Mouse (Mus musculus): ENCODE measurements around the gene Cmtm4. TPM values are rescaled to one million over a fixed set of nuclear protein-coding genes. Genes with fewer than 3 reads are reported as not detected.
"Not testable (repeated sequence)": the region's sequence is repeated elsewhere in the genome, so short reads cannot be mapped to it uniquely, and the experiment has no call there.

The Cmtm4 gene
- polyA plus RNA-seq, 1 experiment: 32.4 TPM

GRCm38 (mm10) chr8:104304962-104305361 lies 90.6 kb downstream of the Cmtm4 start:
- WGBS: 86% methylated on average over 11 of the region's 11 CpGs
- Histone ChIP-seq H3K27ac (ENCODE audit: insufficient read depth, low read depth, low read length) (no peak overlapping the region), H3K4me3 (ENCODE audit: insufficient read depth, low read depth, low read length) (no peak overlapping the region), H3K36me3 (ENCODE audit: control insufficient read depth, insufficient read depth, low read length) (no peaks in the 10 kb centered on the region), H3K27me3 (replicated peaks; ENCODE audit: control insufficient read depth, insufficient read depth, low read length) (no peaks in the 10 kb centered on the region), H3K4me1 (ENCODE audit: control insufficient read depth, insufficient read depth, low read length) (no peaks in the 10 kb centered on the region)
- no peak for TF ChIP-seq CTCF (conservative IDR thresholded peaks at IDR 0.05; ENCODE audit: insufficient read depth, insufficient read length, low read depth, low read length)
- no peak for TF ChIP-seq POLR2A (IDR thresholded peaks at IDR 0.05; ENCODE audit: low read depth, low read length)
- no peak for DNase-seq

DNA sequence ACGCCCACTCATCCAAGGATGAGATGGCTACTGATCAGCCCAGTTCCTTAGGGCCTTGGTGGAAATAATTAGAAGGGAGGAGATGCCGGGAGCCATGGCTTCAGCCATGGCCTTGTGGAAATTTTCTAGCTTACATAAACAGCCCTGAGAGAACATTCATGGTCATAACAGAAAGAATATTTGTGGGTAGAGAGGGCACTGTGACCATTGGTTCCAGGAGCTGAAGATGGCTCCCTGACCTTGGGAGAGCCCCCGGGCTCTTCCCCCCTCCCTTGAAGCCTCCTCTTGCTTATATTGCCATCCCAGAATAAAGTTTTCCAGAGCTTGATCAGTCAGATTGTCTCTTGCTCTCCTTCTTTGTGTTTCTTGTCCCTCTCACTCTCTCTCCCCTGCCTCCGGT lies 93.1 kb downstream of the Cmtm4 start:
- WGBS: 89% methylated on average over 4 of the region's 4 CpGs
- not testable (repeated sequence) for H3K4me1 ChIP-seq (ENCODE audit: control insufficient read depth, insufficient read depth, low read length); H3K4me3 ChIP-seq (ENCODE audit: insufficient read depth, low read depth, low read length)

GRCm38 (mm10) chr8:104301577-104301976 lies 94.0 kb downstream of the Cmtm4 start:
- H3K4me1 ChIP-seq (ENCODE audit: control insufficient read depth, insufficient read depth, low read length); H3K4me3 ChIP-seq (ENCODE audit: insufficient read depth, low read depth, low read length); H3K27ac ChIP-seq (ENCODE audit: insufficient read depth, low read depth, low read length); H3K27me3 ChIP-seq (replicated peaks; ENCODE audit: control insufficient read depth, insufficient read depth, low read length); DNase-seq; H3K36me3 ChIP-seq (ENCODE audit: control insufficient read depth, insufficient read depth, low read length): not testable (repeated sequence)
- WGBS: 34% methylated on average over 3 of the region's 3 CpGs

More for the DNA sequence above, 93.1 kb downstream of the Cmtm4 start:
- H3K27me3 ChIP-seq (replicated peaks; ENCODE audit: control insufficient read depth, insufficient read depth, low read length); H3K36me3 ChIP-seq (ENCODE audit: control insufficient read depth, insufficient read depth, low read length); H3K27ac ChIP-seq (ENCODE audit: insufficient read depth, low read depth, low read length); DNase-seq: not testable (repeated sequence)

Other genes starting within 250 kb of the Cmtm4 start
- 0.45 and 0.66 TPM in 2 replicates for gene Bean1, start 225.4 kb downstream of the Cmtm4 start, polyA plus RNA-seq (2012; rRNA removed)
- gene Tk2, start 147.2 kb downstream of the Cmtm4 start, polyA plus RNA-seq (2012; rRNA removed): 20.6 and 21.0 TPM in 2 replicates
- 4.3 and 5.4 TPM in 2 replicates for gene Cklf, start 144.9 kb downstream of the Cmtm4 start, polyA plus RNA-seq (2012; rRNA removed)
- gene Cmtm2a, start 102.6 kb downstream of the Cmtm4 start, polyA plus RNA-seq (2012; rRNA removed): 0.16 and 0.28 TPM in 2 replicates
- gene Gm45711, start 85.7 kb downstream of the Cmtm4 start, polyA plus RNA-seq (2012; rRNA removed): not detected in 2 replicates
- gene Cmtm1, start 85.7 kb downstream of the Cmtm4 start, polyA plus RNA-seq (2012; rRNA removed): not detected in 2 replicates
- gene Gm11020, start 74.2 kb downstream of the Cmtm4 start, polyA plus RNA-seq (2012; rRNA removed): not detected in 2 replicates
- gene Cmtm2b, start 73.6 kb downstream of the Cmtm4 start, polyA plus RNA-seq (2012; rRNA removed): 0.18 TPM in 1 of 2 replicates, not detected in the other
- gene Cmtm3, start 56.4 kb downstream of the Cmtm4 start, polyA plus RNA-seq (2012; rRNA removed): 53.3 and 60.4 TPM in 2 replicates
- 14.7 and 20.3 TPM in 2 replicates for gene Dync1li2, start 47.2 kb upstream of the Cmtm4 start, polyA plus RNA-seq (2012; rRNA removed)
- gene Terb1, start 114.1 kb upstream of the Cmtm4 start, polyA plus RNA-seq (2012; rRNA removed): 0.05 TPM in 1 of 2 replicates, not detected in the other
- 9.7 and 12.7 TPM in 2 replicates for gene Nae1, start 138.8 kb upstream of the Cmtm4 start, polyA plus RNA-seq (2012; rRNA removed)
- 7.5 and 8.0 TPM in 2 replicates for gene Car7, start 138.9 kb upstream of the Cmtm4 start, polyA plus RNA-seq (2012; rRNA removed)
- 25.7 and 29.2 TPM in 2 replicates for gene Pdp2, start 195.6 kb upstream of the Cmtm4 start, polyA plus RNA-seq (2012; rRNA removed)
- 1,103 and 1,106 TPM in 2 replicates for gene Cdh16, start 228.6 kb upstream of the Cmtm4 start, polyA plus RNA-seq (2012; rRNA removed)
- gene Rrad, start 235.5 kb upstream of the Cmtm4 start, polyA plus RNA-seq (2012; rRNA removed): 5.0 and 5.8 TPM in 2 replicates
- 46.5 and 57.7 TPM in 2 replicates for gene Ciao2b, start 246.2 kb upstream of the Cmtm4 start, polyA plus RNA-seq (2012; rRNA removed)